Mouse (Mus musculus): ENCODE results near the gene Ccdc142.

- TF ChIP-seq CTCF (IDR thresholded peaks at IDR 0.05) (0 out of 2 replicates have a peak, but pooled peaks have one; percentile 1), EP300 (IDR thresholded peaks at IDR 0.05) (no peak)
These were observed 48.1 kb upstream of the Ccdc142 start for GRCm38 (mm10) chr6:83053136-83053960.
